Mouse (Mus musculus) mature B cell (primary cell): Measurements from ENCODE around the gene Melk.

Experiments used
- in situ Hi-C: fragments of 300-500 bp; cut with MboI; formaldehyde crosslinking; loops from 2 replicates; pipeline ENCODE4 v1.14.3; 2019

Melk gene

GRCm38 (mm10) chr4:44300781-44301750, at the start of gene Melk:
Melk (plus strand) TSS chr4:44300876.
- in situ Hi-C loops = no loop called here

GRCm38 (mm10) chr4:44251521-44251920, 49.2 kb upstream of the Melk start:
- in situ Hi-C loops = no loop called here

GRCm38 (mm10) chr4:44251966-44252916, 48.4 kb upstream of the Melk start:
- in situ Hi-C loops = no loop called here

- in situ Hi-C loops = no loop called here
Observed at GRCm38 (mm10) chr4:44253191-44253590, 47.5 kb upstream of the Melk start.

- in situ Hi-C loops = no loop called here
Observed at GRCm38 (mm10) chr4:44254579-44254978, 46.1 kb upstream of the Melk start.

GRCm38 (mm10) chr4:44259126-44259525, 41.5 kb upstream of the Melk start:
- in situ Hi-C loops = no loop called here

- in situ Hi-C loops = no loop called here
Observed at GRCm38 (mm10) chr4:44260244-44260643, 40.4 kb upstream of the Melk start.

- in situ Hi-C loops = no loop called here
Observed at GRCm38 (mm10) chr4:44265500-44265899, 35.2 kb upstream of the Melk start.

GRCm38 (mm10) chr4:44267437-44267836, 33.2 kb upstream of the Melk start:
- in situ Hi-C loops = no loop called here

GRCm38 (mm10) chr4:44269376-44269817, 31.3 kb upstream of the Melk start:
- in situ Hi-C loops = no loop called here

- in situ Hi-C loops = no loop called here
Observed at GRCm38 (mm10) chr4:44271134-44271533, 29.5 kb upstream of the Melk start.

- in situ Hi-C loops = loop anchor here (10.0 kb wide), 1 partner anchor 107 kb away; no protein-coding TSS in a partner anchor
Observed at GRCm38 (mm10) chr4:44281597-44282265, 18.9 kb upstream of the Melk start.

GRCm38 (mm10) chr4:44292534-44292933, 8.1 kb upstream of the Melk start:
- in situ Hi-C loops = no loop called here

- in situ Hi-C loops = no loop called here
Observed at GRCm38 (mm10) chr4:44295837-44296236, 4.8 kb upstream of the Melk start.

GRCm38 (mm10) chr4:44306585-44306984, 5.9 kb downstream of the Melk start:
- in situ Hi-C loops = no loop called here

GRCm38 (mm10) chr4:44310429-44310828, 9.8 kb downstream of the Melk start:
- in situ Hi-C loops = no loop called here

- in situ Hi-C loops = no loop called here
Observed at GRCm38 (mm10) chr4:44310911-44311310, 10.2 kb downstream of the Melk start.

- in situ Hi-C loops = no loop called here
Observed at GRCm38 (mm10) chr4:44316270-44316809, 15.7 kb downstream of the Melk start.

GRCm38 (mm10) chr4:44320448-44320847, 19.8 kb downstream of the Melk start:
- in situ Hi-C loops = no loop called here

- in situ Hi-C loops = no loop called here
Observed at GRCm38 (mm10) chr4:44322124-44322523, 21.4 kb downstream of the Melk start.

- in situ Hi-C loops = no loop called here
Observed at GRCm38 (mm10) chr4:44325453-44325852, 24.8 kb downstream of the Melk start.
